Mouse (Mus musculus) bone marrow, adult 2 months (tissue): ENCODE measurements around the gene Cntnap2.

Experiments
- CTCF ChIP-seq: fragments of 200-500 bp; IDR thresholded peaks from 2 replicates; pipeline ENCODE4 v1.5.1; 2011; ENCODE audit warnings: low read length, control low read depth; ENCODE audit not compliant: control insufficient read depth, insufficient read depth
- POLR2A ChIP-seq: fragments of 200-500 bp; IDR thresholded peaks from 2 replicates; pipeline ENCODE4 v1.6.1; 2011; ENCODE audit warnings: low read depth, mild to moderate bottlenecking, control low read depth, low read length, borderline replicate concordance; ENCODE audit not compliant: control insufficient read depth

DNA sequence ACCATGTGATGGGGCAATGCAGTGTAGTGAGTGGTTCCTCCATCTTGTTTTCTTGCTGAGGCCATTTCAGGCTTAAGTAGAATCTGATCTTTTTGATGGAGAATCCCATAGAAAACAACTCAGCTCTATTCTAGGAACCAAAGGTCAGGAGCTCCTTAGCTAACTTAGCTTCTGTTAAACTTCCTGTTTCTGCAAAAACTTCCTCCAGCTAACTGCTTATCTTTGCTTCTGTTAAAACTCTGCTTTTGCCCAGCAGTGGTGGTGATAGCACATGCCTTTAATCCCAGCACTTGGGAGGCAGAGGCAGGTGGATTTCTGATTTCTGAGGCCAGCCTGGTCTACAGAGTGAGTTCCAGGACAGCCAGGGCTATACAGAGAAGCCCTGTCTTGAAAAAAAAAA lies 2258.1 kb downstream of the Cntnap2 start:
- TF ChIP-seq CTCF (no peak), POLR2A (no peak)
